In the genomic region with DNA sequence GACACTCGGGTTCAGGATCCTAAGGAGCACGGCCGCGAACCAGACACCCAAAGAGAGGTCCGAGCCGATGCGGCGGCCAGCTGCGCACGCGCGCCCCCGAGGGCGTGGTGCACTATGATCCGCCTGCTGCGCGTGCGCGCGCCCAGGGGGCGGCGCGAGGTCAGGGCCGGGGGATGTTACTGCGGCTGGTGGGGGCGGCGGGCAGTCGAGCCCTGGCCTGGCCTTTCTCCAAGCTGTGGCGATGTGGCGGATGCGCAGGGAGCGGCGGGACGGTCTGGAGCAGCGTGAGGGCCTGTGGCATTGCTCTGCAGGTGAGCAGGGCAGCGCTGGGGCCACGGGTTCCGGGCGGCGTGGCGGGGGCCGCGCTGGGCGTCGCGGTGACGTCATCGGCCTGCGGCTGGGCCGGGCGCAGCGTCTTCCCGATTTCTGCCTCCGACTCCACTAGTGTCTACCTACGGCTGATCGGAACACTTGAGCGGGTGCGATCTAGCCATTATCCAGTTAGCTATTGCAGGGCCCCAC, we compare ENCODE assay signal across 8 mouse cellular contexts. TPM values are rescaled to one million over a fixed set of nuclear protein-coding genes. Genes with fewer than 3 reads are reported as not detected.
A peak's percentile ranks its signal among the peaks of the same experiment; 100 is the strongest.
DNase-seq lines count a peak whose midpoint lies in the region; ATAC-seq and TF ChIP-seq lines count a peak whose summit lies in the region.

Afg3l1 (plus strand) TSS at position 167 of the 522 bp plus-strand sequence.

- H3K9ac ChIP-seq in heart, embryonic 15.5 days: peak within 1 kb of the TSS; percentile 85
- H3K9ac ChIP-seq in liver, embryonic 14.5 days (replicated peaks): peak within 1 kb of the TSS; percentile 80
- peak within 1 kb of the TSS; percentile 92 for H3K9ac ChIP-seq in neural tube, embryonic 11.5 days (ENCODE audit: low read length)
- H3K9ac ChIP-seq in stomach, postnatal 0 days (ENCODE audit: low read length): peak within 1 kb of the TSS; percentile 82

- TF ChIP-seq EP300 in liver, embryonic 14.5 days (IDR thresholded peaks at IDR 0.05; ENCODE audit: low read depth): no peak
- TF ChIP-seq EP300 in stomach, postnatal 0 days (optimal IDR thresholded peaks at IDR 0.05): no peak

- peak; percentile 76 for ATAC-seq in CD4-positive, CD25-positive, alpha-beta regulatory T cell, adult 4 months
- ATAC-seq in heart, embryonic 15.5 days (replicated peaks; ENCODE audit: insufficient number of reproducible peaks, insufficient read depth, low FRiP score, low read depth): peak; percentile 94
- ATAC-seq in liver, embryonic 14.5 days (ENCODE audit: insufficient read depth): peak; percentile 96
- peak; percentile 85 for ATAC-seq in neural tube, embryonic 11.5 days (ENCODE audit: insufficient read depth, low FRiP score, low TSS enrichment)
- peak; percentile 94 for ATAC-seq in stomach, postnatal 0 days (ENCODE audit: low FRiP score, low TSS enrichment)

- H3K27me3 ChIP-seq in forebrain, embryonic 10.5 days (ENCODE audit: poor library complexity, severe bottlenecking): no peaks in the 10 kb centered on the region
- H3K27me3 ChIP-seq in heart, embryonic 15.5 days: no peaks in the 10 kb centered on the region
- no peaks in the 10 kb centered on the region for H3K27me3 ChIP-seq in liver, embryonic 14.5 days (ENCODE audit: control insufficient read depth, insufficient read depth, low read length)
- H3K27me3 ChIP-seq in neural tube, embryonic 11.5 days (ENCODE audit: control insufficient read depth, insufficient read depth, low read length): no peaks in the 10 kb centered on the region
- H3K27me3 ChIP-seq in stomach, postnatal 0 days (ENCODE audit: control insufficient read depth, insufficient read depth, low read length): no peaks in the 10 kb centered on the region

- no peaks in the 10 kb centered on the region for H3K9me3 ChIP-seq in forebrain, embryonic 10.5 days
- no peaks in the 10 kb centered on the region for H3K9me3 ChIP-seq in heart, embryonic 15.5 days (replicated peaks)
- H3K9me3 ChIP-seq in liver, embryonic 14.5 days (ENCODE audit: control insufficient read depth, low read length): no peaks in the 10 kb centered on the region
- H3K9me3 ChIP-seq in neural tube, embryonic 11.5 days (ENCODE audit: control insufficient read depth, low read length): no peaks in the 10 kb centered on the region
- H3K9me3 ChIP-seq in stomach, postnatal 0 days (ENCODE audit: control insufficient read depth, low read length): no peaks in the 10 kb centered on the region

- peak within 1 kb of the TSS; percentile 96 for H3K4me3 ChIP-seq in forebrain, embryonic 10.5 days
- peak within 1 kb of the TSS; percentile 99 for H3K4me3 ChIP-seq in heart, embryonic 15.5 days
- peak within 1 kb of the TSS; percentile 78 to 85 for H3K4me3 ChIP-seq in liver, embryonic 14.5 days (ENCODE audit: insufficient read depth in 1 of 2, low read depth in 2 of 2, low read length in 2 of 2)
- peak within 1 kb of the TSS; percentile 88 for H3K4me3 ChIP-seq in neural tube, embryonic 11.5 days (ENCODE audit: low read depth, low read length)
- H3K4me3 ChIP-seq in stomach, postnatal 0 days (ENCODE audit: low read depth, low read length): peak within 1 kb of the TSS; percentile 89

- peak within 1 kb of the TSS; percentile 99 for H3K27ac ChIP-seq in forebrain, embryonic 10.5 days
- peak within 1 kb of the TSS; percentile 98 for H3K27ac ChIP-seq in heart, embryonic 15.5 days
- H3K27ac ChIP-seq in liver, embryonic 14.5 days: peak within 1 kb of the TSS; percentile 66
- peak within 1 kb of the TSS; percentile 92 for H3K27ac ChIP-seq in neural tube, embryonic 11.5 days (ENCODE audit: low read depth, low read length)
- H3K27ac ChIP-seq in stomach, postnatal 0 days (replicated peaks): peak within 1 kb of the TSS; percentile 89

- H3K4me2 ChIP-seq in heart, embryonic 15.5 days: peak within 1 kb of the TSS; percentile 81
- peak within 1 kb of the TSS; percentile 79 for H3K4me2 ChIP-seq in liver, embryonic 14.5 days (ENCODE audit: low read depth)
- H3K4me2 ChIP-seq in neural tube, embryonic 11.5 days (ENCODE audit: low read depth): peak within 1 kb of the TSS; percentile 81
- peak within 1 kb of the TSS; percentile 81 for H3K4me2 ChIP-seq in stomach, postnatal 0 days (replicated peaks; ENCODE audit: low read depth)

- WGBS in forebrain, embryonic 10.5 days: under 1% methylated on average over 58 of the region's 58 CpGs
- WGBS in heart, embryonic 15.5 days: under 1% methylated on average over 57 of the region's 58 CpGs
- WGBS in liver, embryonic 14.5 days (ENCODE audit: insufficient replicate concordance): under 1% methylated on average over 56 of the region's 58 CpGs
- WGBS in neural tube, embryonic 11.5 days: under 1% methylated on average over 58 of the region's 58 CpGs
- WGBS in stomach, postnatal 0 days: under 1% methylated on average over 53 of the region's 58 CpGs

- H3K36me3 ChIP-seq in forebrain, embryonic 10.5 days (replicated peaks): peaks cover 30% of the 10 kb centered on the region
- peaks cover 11% of the 10 kb centered on the region for H3K36me3 ChIP-seq in heart, embryonic 15.5 days
- peaks cover 11% of the 10 kb centered on the region for H3K36me3 ChIP-seq in liver, embryonic 14.5 days (replicated peaks; ENCODE audit: control insufficient read depth, insufficient read depth, low read depth)
- H3K36me3 ChIP-seq in neural tube, embryonic 11.5 days (ENCODE audit: control insufficient read depth, insufficient read depth, low read length): 0 out of 2 replicates have a peak, but pooled peaks cover 2% of the 10 kb centered on the region
- no peaks in the 10 kb centered on the region for H3K36me3 ChIP-seq in stomach, postnatal 0 days (ENCODE audit: control insufficient read depth, insufficient read depth, low read length)

- H3K4me1 ChIP-seq in forebrain, embryonic 10.5 days: peaks cover 22% of the 10 kb centered on the region
- peaks cover 17% of the 10 kb centered on the region for H3K4me1 ChIP-seq in heart, embryonic 15.5 days (replicated peaks)
- peaks cover 15 to 21% of the 10 kb centered on the region in 2 experiments for H3K4me1 ChIP-seq in liver, embryonic 14.5 days (replicated peaks; ENCODE audit: control insufficient read depth in 2 of 2, insufficient read depth in 2 of 2, low read length in 1 of 2)
- H3K4me1 ChIP-seq in neural tube, embryonic 11.5 days (ENCODE audit: control insufficient read depth, insufficient read depth, low read length): peaks cover 7% of the 10 kb centered on the region
- peaks cover 5% of the 10 kb centered on the region; the same call in 1 of the 2 replicates for H3K4me1 ChIP-seq in stomach, postnatal 0 days (replicated peaks; ENCODE audit: control insufficient read depth, insufficient read depth)

- no peak for TF ChIP-seq CTCF in liver, embryonic 14.5 days (IDR thresholded peaks at IDR 0.05; ENCODE audit: low read depth)
- peak; percentile 14; the same call in 1 of the 2 replicates for TF ChIP-seq CTCF in stomach, postnatal 0 days (IDR thresholded peaks at IDR 0.05; ENCODE audit: low read depth)

- DNase-seq in c-Kit-negative CD71-positive TER-119-positive erythroid progenitor cells, embryonic 14.5 days (ENCODE audit: low read depth, low spot score): peak; percentile 83
- DNase-seq in forebrain, embryonic 10.5 days (ENCODE audit: extremely low spot score, low spot score): peak; percentile 91
- peak; percentile 94 to 96 for DNase-seq in kidney, postnatal 25 days
- DNase-seq in liver, embryonic 14.5 days (ENCODE audit: low read depth in 3 of 3, low spot score in 3 of 3): peak; percentile 71 to 81 (median 77)
- DNase-seq in neural tube, embryonic 11.5 days (ENCODE audit: low spot score): peak; percentile 97
- DNase-seq in stomach, postnatal 0 days (ENCODE audit: low spot score): peak; percentile 91

RNA-seq across cellular contexts. Expression of gene Afg3l1, which starts in this region (rescaled TPM):
- 10 to 100 TPM; 33.8 to 37.5 TPM for polyA plus RNA-seq in CD4-positive, CD25-positive, alpha-beta regulatory T cell, adult 4 months (2017; shearing (Covaris generic))
- polyA plus RNA-seq in forebrain, embryonic 10.5 days (2016; fragmentation: Nextera tagmentation; extraction: Ambion mirVana): 68.8 and 69.7 TPM in 2 replicates
- 40.2 and 41.6 TPM in 2 replicates for polyA plus RNA-seq in heart, embryonic 15.5 days (2015; fragmentation: Nextera tagmentation; extraction: Ambion mirVana)
- polyA plus RNA-seq in liver, embryonic 14.5 days (2012; rRNA removed): 11.0 and 12.6 TPM in 2 replicates
- polyA plus RNA-seq in liver, embryonic 14.5 days (2014; fragmentation: Nextera tagmentation; extraction: Ambion mirVana): 13.4 and 13.5 TPM in 2 replicates
- 32.4 and 41.4 TPM in 2 replicates for polyA plus RNA-seq in neural tube, embryonic 11.5 days (2014; fragmentation: Nextera tagmentation; extraction: Ambion mirVana)
- polyA plus RNA-seq in stomach, postnatal 0 days (2015; fragmentation: Nextera tagmentation; extraction: Ambion mirVana): 28.1 and 28.4 TPM in 2 replicates

Comparison
In these comparisons a context has a peak if more than half of its experiments do, and no peak if none do; other contexts are left out.
1. Peak in every context shown above with its lines: DNase-seq, ATAC-seq, H3K4me3 ChIP-seq and H3K27ac ChIP-seq.